Mouse (Mus musculus) C2C12 (cell line): ENCODE data around the gene Bcas3.

ENCODE experiments used
- CEBPB ChIP-seq: IDR thresholded peaks from one replicate; pipeline ENCODE4 v1.6.1; 2011; ENCODE audit warnings: low read depth, mild to moderate bottlenecking, control low read depth, moderate library complexity
- CTCF ChIP-seq: IDR thresholded peaks from one replicate; pipeline ENCODE4 v1.5.1; 2011; ENCODE audit not compliant: control insufficient read depth, insufficient read depth, insufficient read length
- USF1 ChIP-seq: IDR thresholded peaks from one replicate; pipeline ENCODE4 v1.6.1; 2011; ENCODE audit warnings: low read depth, mild to moderate bottlenecking, control low read depth, moderate library complexity

- TF ChIP-seq CTCF: no peak
- no peak for TF ChIP-seq CEBPB
- TF ChIP-seq USF1: no peak
These were observed 295.9 kb downstream of the Bcas3 start for GRCm38 (mm10) chr11:85648893-85649292.
